Mouse (Mus musculus) G1E (cell line): ENCODE measurements at regions not wholly inside any gene's neighbourhood (a gene's known extent, or its start where the extent isn't known, plus 50 kb on each side); places are given as distances from the start of the nearest gene placed in this dataset.

Experiments used
- ATAC-seq: 2 replicates; pipeline ENCODE4 v1.8.0; 2016; ENCODE audit warnings: mild to moderate bottlenecking; ENCODE audit not compliant: insufficient number of reproducible peaks, poor library complexity, low FRiP score, severe bottlenecking; ENCODE audit errors: extremely low read depth
- DNase-seq: peaks from one replicate; pipeline ENCODE4 v3.0.0; 2012; ENCODE audit warnings: low spot score
- H3K27me3 ChIP-seq: 2 replicates; pipeline ENCODE4 v1.6.1; 2012; ENCODE audit warnings: mild to moderate bottlenecking, low read length, inconsistent platforms; ENCODE audit not compliant: insufficient read depth
- H3K36me3 ChIP-seq: replicated peaks from 2 replicates; pipeline ENCODE3; 2012; ENCODE audit warnings: mild to moderate bottlenecking, inconsistent platforms
- H3K4me1 ChIP-seq: 2 replicates; pipeline ENCODE4 v1.6.1; 2012; ENCODE audit warnings: low read depth, low read length, inconsistent platforms, mixed read lengths; ENCODE audit not compliant: insufficient read depth
- H3K4me3 ChIP-seq: 2 replicates; pipeline ENCODE4 v1.5.1; 2012; ENCODE audit warnings: low read depth, mild to moderate bottlenecking, inconsistent platforms, low read length, moderate library complexity, mixed read lengths
- H3K9me3 ChIP-seq: replicated peaks from 2 replicates; pipeline ENCODE4 v1.6.1; 2012; ENCODE audit warnings: inconsistent platforms
- CTCF ChIP-seq: IDR thresholded peaks from 2 replicates; pipeline ENCODE4 v1.5.1; 2012; ENCODE audit warnings: low read depth, low read length, inconsistent platforms, mixed read lengths
- GATA1 ChIP-seq: IDR thresholded peaks from 2 replicates; pipeline ENCODE4 v1.6.1; 2012; ENCODE audit warnings: borderline replicate concordance, low read length, inconsistent platforms, mixed read lengths
- GATA2 ChIP-seq: IDR thresholded peaks from 2 replicates; pipeline ENCODE4 v1.6.1; 2012; ENCODE audit warnings: low read depth, low read length, inconsistent platforms, borderline replicate concordance
- POLR2AphosphoS5 ChIP-seq: IDR thresholded peaks from 2 replicates; pipeline ENCODE4 v1.6.1; 2012; ENCODE audit warnings: low read depth, low read length, inconsistent platforms; ENCODE audit not compliant: insufficient replicate concordance
- TAL1 ChIP-seq: conservative IDR thresholded peaks from 2 replicates; pipeline ENCODE4 v1.6.1; 2012; ENCODE audit warnings: low read depth, low read length, inconsistent platforms, mixed read lengths

GRCm38 (mm10) chr2:11355594-11355993 is 183.7 kb downstream of the Prkcq start:
- H3K9me3 ChIP-seq = no peaks in the 10 kb centered on the region
- H3K4me3 ChIP-seq = no peak overlapping the region
- H3K4me1 ChIP-seq = no peaks in the 10 kb centered on the region
- DNase-seq (no peak), ATAC-seq (no peak)
- TF ChIP-seq GATA1 = no peak
- TF ChIP-seq TAL1 = no peak
- TF ChIP-seq POLR2AphosphoS5 = no peak
- TF ChIP-seq GATA2 = no peak
- TF ChIP-seq CTCF = no peak
- H3K27me3 ChIP-seq = no peaks in the 10 kb centered on the region
- no peaks in the 10 kb centered on the region for H3K36me3 ChIP-seq
